Mouse (Mus musculus): Measurements from ENCODE around the gene Sfpq. TPM values are rescaled to one million over a fixed set of nuclear protein-coding genes. Genes with fewer than 3 reads are reported as not detected.
"Not testable (repeated sequence)": the region's sequence is repeated elsewhere in the genome, so short reads cannot be mapped to it uniquely, and the experiment has no call there.

Sfpq gene
- polyA plus RNA-seq, 1 experiment from 2014 or later: 92.4 TPM

- Histone ChIP-seq H3K36me3 (ENCODE audit: control insufficient read depth, insufficient read depth, low read length) (no peaks in the 10 kb centered on the region), H3K9me3 (ENCODE audit: control insufficient read depth, low read length) (no peaks in the 10 kb centered on the region), H3K27ac (replicated peaks; ENCODE audit: low read depth, low read length) (no peak overlapping the region), H3K4me2 (ENCODE audit: low read depth, low read length) (no peak overlapping the region), H3K27me3 (replicated peaks; ENCODE audit: control insufficient read depth, insufficient read depth, low read length) (no peaks in the 10 kb centered on the region), H3K9ac (ENCODE audit: low read depth, low read length) (no peak overlapping the region), H3K4me1 (ENCODE audit: control insufficient read depth, insufficient read depth, low read length) (no peaks in the 10 kb centered on the region), H3K4me3 (ENCODE audit: low read depth, low read length) (no peak overlapping the region)
- 60% methylated on average over 5 of the region's 5 CpGs for WGBS
- DNase-seq (ENCODE audit: low spot score) (no peak), ATAC-seq (ENCODE audit: low read depth) (no peak)
Observed at GRCm38 (mm10) chr4:126992356-126992755, 28.8 kb upstream of the Sfpq start.

GRCm38 (mm10) chr4:126999372-126999771 is 21.8 kb upstream of the Sfpq start:
- ATAC-seq (ENCODE audit: low read depth); H3K9ac ChIP-seq (ENCODE audit: low read depth, low read length); DNase-seq (ENCODE audit: low spot score); H3K27ac ChIP-seq (replicated peaks; ENCODE audit: low read depth, low read length); H3K4me3 ChIP-seq (ENCODE audit: low read depth, low read length); H3K9me3 ChIP-seq (ENCODE audit: control insufficient read depth, low read length); H3K4me2 ChIP-seq (ENCODE audit: low read depth, low read length); H3K27me3 ChIP-seq (replicated peaks; ENCODE audit: control insufficient read depth, insufficient read depth, low read length); H3K36me3 ChIP-seq (ENCODE audit: control insufficient read depth, insufficient read depth, low read length); H3K4me1 ChIP-seq (ENCODE audit: control insufficient read depth, insufficient read depth, low read length): not testable (repeated sequence)
- WGBS: 96% methylated on average over 16 of the region's 16 CpGs

DNA sequence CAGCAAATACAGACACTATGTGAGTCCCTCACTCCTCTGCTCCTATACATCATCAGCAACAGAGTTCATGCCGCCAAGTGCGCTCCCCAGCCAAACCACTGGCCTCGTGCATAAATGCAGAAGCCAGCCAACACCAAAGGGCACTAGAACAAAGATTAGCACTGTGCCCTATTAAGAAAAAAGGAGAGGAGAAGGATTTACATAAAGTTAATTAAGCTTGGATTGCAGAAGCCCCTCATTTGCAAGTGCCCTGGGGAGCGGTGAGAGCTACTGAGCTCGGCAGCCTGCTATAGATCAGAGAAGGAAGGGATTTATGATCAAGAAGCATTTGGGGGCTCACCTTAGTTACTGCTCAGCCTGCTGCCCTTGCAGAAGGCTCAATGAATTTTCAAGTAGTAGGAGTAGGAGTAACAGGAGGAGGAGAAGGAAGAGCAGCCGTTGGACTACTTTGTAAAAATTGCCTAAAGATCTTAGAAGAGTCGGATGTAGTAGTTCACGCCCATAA is 20.5 kb upstream of the Sfpq start:
- Histone ChIP-seq H3K36me3 (ENCODE audit: control insufficient read depth, insufficient read depth, low read length) (no peaks in the 10 kb centered on the region), H3K4me3 (ENCODE audit: low read depth, low read length) (no peak overlapping the region), H3K4me2 (ENCODE audit: low read depth, low read length) (no peak overlapping the region), H3K9ac (ENCODE audit: low read depth, low read length) (no peak overlapping the region), H3K27me3 (replicated peaks; ENCODE audit: control insufficient read depth, insufficient read depth, low read length) (no peaks in the 10 kb centered on the region), H3K27ac (replicated peaks; ENCODE audit: low read depth, low read length) (no peak overlapping the region), H3K4me1 (ENCODE audit: control insufficient read depth, insufficient read depth, low read length) (peaks cover 7% of the 10 kb centered on the region), H3K9me3 (ENCODE audit: control insufficient read depth, low read length) (no peaks in the 10 kb centered on the region)
- no peak for ATAC-seq (ENCODE audit: low read depth)
- WGBS: 38% methylated on average over 8 of the region's 8 CpGs
- no peak for DNase-seq (ENCODE audit: low spot score)

DNA sequence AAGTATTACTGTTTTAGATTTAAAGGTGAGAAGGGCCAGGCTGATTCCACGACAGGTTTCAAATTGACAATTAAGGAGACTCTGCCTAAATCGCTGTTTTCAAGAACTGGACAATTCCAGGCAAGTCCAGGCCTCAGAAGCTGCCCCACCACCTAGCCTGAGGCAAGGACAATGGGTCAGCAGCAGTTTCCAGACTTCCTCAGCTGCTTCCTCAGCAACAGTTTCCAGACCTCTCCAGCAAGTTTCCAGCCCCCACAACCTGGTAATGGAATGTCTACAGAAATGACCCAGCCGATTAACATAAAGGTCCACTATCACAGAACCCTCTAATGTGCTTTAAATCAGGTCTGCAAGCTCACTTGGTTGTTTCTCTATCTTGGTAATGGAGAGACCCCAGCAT is 16.7 kb upstream of the Sfpq start:
- Histone ChIP-seq H3K27me3 (replicated peaks; ENCODE audit: control insufficient read depth, insufficient read depth, low read length) (no peaks in the 10 kb centered on the region), H3K4me1 (ENCODE audit: control insufficient read depth, insufficient read depth, low read length) (peaks cover 7% of the 10 kb centered on the region), H3K9ac (ENCODE audit: low read depth, low read length) (no peak overlapping the region), H3K4me3 (ENCODE audit: low read depth, low read length) (no peak overlapping the region), H3K4me2 (ENCODE audit: low read depth, low read length) (no peak overlapping the region; the same call in 1 of the 2 replicates), H3K27ac (replicated peaks; ENCODE audit: low read depth, low read length) (no peak overlapping the region), H3K9me3 (ENCODE audit: control insufficient read depth, low read length) (no peaks in the 10 kb centered on the region), H3K36me3 (ENCODE audit: control insufficient read depth, insufficient read depth, low read length) (no peaks in the 10 kb centered on the region)
- DNase-seq (ENCODE audit: low spot score) (no peak), ATAC-seq (ENCODE audit: low read depth) (no peak)
- WGBS: 56% methylated on average over 3 of the region's 3 CpGs

GRCm38 (mm10) chr4:127005113-127005936 is 15.8 kb upstream of the Sfpq start:
- Histone ChIP-seq H3K4me2 (ENCODE audit: low read depth, low read length) (peak overlapping the region; percentile 66), H3K4me1 (ENCODE audit: control insufficient read depth, insufficient read depth, low read length) (peaks cover 7% of the 10 kb centered on the region), H3K9me3 (ENCODE audit: control insufficient read depth, low read length) (no peaks in the 10 kb centered on the region), H3K9ac (ENCODE audit: low read depth, low read length) (peak overlapping the region; percentile 56), H3K27ac (replicated peaks; ENCODE audit: low read depth, low read length) (no peak overlapping the region), H3K36me3 (ENCODE audit: control insufficient read depth, insufficient read depth, low read length) (no peaks in the 10 kb centered on the region), H3K4me3 (ENCODE audit: low read depth, low read length) (peak overlapping the region; percentile 37), H3K27me3 (replicated peaks; ENCODE audit: control insufficient read depth, insufficient read depth, low read length) (no peaks in the 10 kb centered on the region)
- WGBS: 14% methylated on average over 25 of the region's 25 CpGs
- ATAC-seq (ENCODE audit: low read depth) (peak; percentile 82), DNase-seq (ENCODE audit: low spot score) (peak; percentile 86)

- not testable (repeated sequence) for H3K9me3 ChIP-seq (ENCODE audit: control insufficient read depth, low read length); H3K9ac ChIP-seq (ENCODE audit: low read depth, low read length); H3K27me3 ChIP-seq (replicated peaks; ENCODE audit: control insufficient read depth, insufficient read depth, low read length); H3K4me1 ChIP-seq (ENCODE audit: control insufficient read depth, insufficient read depth, low read length); H3K36me3 ChIP-seq (ENCODE audit: control insufficient read depth, insufficient read depth, low read length)
- ATAC-seq (ENCODE audit: low read depth): peak; percentile 95
- peak; percentile 84 for DNase-seq (ENCODE audit: low spot score)
- peak overlapping the region; percentile 41 for H3K4me2 ChIP-seq (ENCODE audit: low read depth, low read length)
- peak overlapping the region; percentile 32 for H3K4me3 ChIP-seq (ENCODE audit: low read depth, low read length)
- H3K27ac ChIP-seq (replicated peaks; ENCODE audit: low read depth, low read length): peak overlapping the region; percentile 52
- 10% methylated on average over 14 of the region's 26 CpGs for WGBS
Observed at GRCm38 (mm10) chr4:127015294-127015993, 5.7 kb upstream of the Sfpq start.

GRCm38 (mm10) chr4:127016366-127016765 is 4.8 kb upstream of the Sfpq start:
- Histone ChIP-seq H3K9ac (ENCODE audit: low read depth, low read length) (no peak overlapping the region), H3K4me2 (ENCODE audit: low read depth, low read length) (no peak overlapping the region)

DNA sequence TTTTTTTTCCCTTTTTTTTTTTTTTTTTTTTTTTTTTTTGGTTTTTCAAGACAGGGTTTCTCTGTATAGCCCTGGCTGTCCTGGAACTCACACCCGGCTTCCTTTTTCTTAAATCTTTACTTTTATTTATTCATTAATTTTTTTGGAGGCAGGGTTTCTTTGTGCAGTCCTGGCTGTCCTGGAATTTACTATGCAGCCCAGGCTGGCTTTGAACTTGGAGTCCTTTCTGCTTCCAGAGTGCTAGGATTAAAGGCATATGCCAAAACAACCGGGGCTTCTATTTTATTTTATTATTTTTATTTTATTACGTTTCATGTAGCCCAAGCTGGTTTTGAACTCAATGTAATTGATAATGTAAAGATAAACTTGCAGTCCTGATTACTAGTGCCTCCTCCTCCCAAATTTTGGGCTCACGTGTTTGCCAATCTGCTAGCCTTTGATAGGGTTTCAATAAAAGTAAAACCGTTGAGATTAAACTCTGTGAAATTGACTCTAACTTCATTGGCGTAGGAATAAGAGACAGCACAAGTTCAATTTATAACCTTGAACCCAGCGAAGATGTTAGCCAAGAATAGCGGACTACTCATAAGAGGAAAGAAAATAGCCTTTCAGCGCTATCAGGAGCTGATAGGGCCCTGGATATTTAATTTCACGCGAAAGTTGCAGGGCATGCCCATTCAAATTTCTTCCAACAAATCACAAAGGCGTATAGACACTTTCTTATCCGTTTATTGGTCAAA is 543 bp upstream of the Sfpq start:
- 10% methylated on average over 13 of the region's 13 CpGs for WGBS
- ATAC-seq (ENCODE audit: low read depth): no peak
- H3K27ac ChIP-seq (replicated peaks; ENCODE audit: low read depth, low read length): no peak overlapping the region; the same call in 1 of the 2 replicates

More at GRCm38 (mm10) chr4:127016366-127016765, 4.8 kb upstream of the Sfpq start:
- ATAC-seq (ENCODE audit: low read depth) (no peak), DNase-seq (ENCODE audit: low spot score) (no peak)
- H3K9me3 ChIP-seq (ENCODE audit: control insufficient read depth, low read length): no peaks in the 10 kb centered on the region
- H3K27ac ChIP-seq (replicated peaks; ENCODE audit: low read depth, low read length): no peak overlapping the region
- no peaks in the 10 kb centered on the region for H3K27me3 ChIP-seq (replicated peaks; ENCODE audit: control insufficient read depth, insufficient read depth, low read length)
- no peaks in the 10 kb centered on the region for H3K4me1 ChIP-seq (ENCODE audit: control insufficient read depth, insufficient read depth, low read length)
- H3K36me3 ChIP-seq (ENCODE audit: control insufficient read depth, insufficient read depth, low read length): no peaks in the 10 kb centered on the region
- WGBS: 87% methylated on average over 4 of the region's 4 CpGs
- no peak overlapping the region for H3K4me3 ChIP-seq (ENCODE audit: low read depth, low read length)

More for the DNA sequence above, 543 bp upstream of the Sfpq start:
- H3K9me3 ChIP-seq (ENCODE audit: control insufficient read depth, low read length): no peaks in the 10 kb centered on the region
- peak overlapping the region; percentile 61 for H3K4me2 ChIP-seq (ENCODE audit: low read depth, low read length)
- peak overlapping the region; percentile 25; the same call in 1 of the 2 replicates for H3K9ac ChIP-seq (ENCODE audit: low read depth, low read length)
- peak overlapping the region; percentile 36 for H3K4me3 ChIP-seq (ENCODE audit: low read depth, low read length)
- H3K36me3 ChIP-seq (ENCODE audit: control insufficient read depth, insufficient read depth, low read length): peaks cover 32% of the 10 kb centered on the region
- no peak for DNase-seq (ENCODE audit: low spot score)
- H3K27me3 ChIP-seq (replicated peaks; ENCODE audit: control insufficient read depth, insufficient read depth, low read length): no peaks in the 10 kb centered on the region
- peaks cover 6% of the 10 kb centered on the region for H3K4me1 ChIP-seq (ENCODE audit: control insufficient read depth, insufficient read depth, low read length)
